Mouse (Mus musculus): ENCODE measurements at regions not wholly inside any gene's neighbourhood (a gene's known extent, or its start where the extent isn't known, plus 50 kb on each side); places are given as distances from the start of the nearest gene placed in this dataset.

- TF ChIP-seq CTCF (IDR thresholded peaks at IDR 0.05; ENCODE audit: extremely low read depth, insufficient read length, insufficient replicate concordance, low read depth, low read length) (no peak), POLR2A (IDR thresholded peaks at IDR 0.05; ENCODE audit: low read depth, low read length) (no peak)
These were observed 97.1 kb downstream of the 9530068E07Rik start for GRCm38 (mm10) chr11:52493336-52493735.

Measured in small intestine, adult 2 months (tissue).